12 mouse cellular contexts compared by ENCODE assay signal in the genomic region with DNA sequence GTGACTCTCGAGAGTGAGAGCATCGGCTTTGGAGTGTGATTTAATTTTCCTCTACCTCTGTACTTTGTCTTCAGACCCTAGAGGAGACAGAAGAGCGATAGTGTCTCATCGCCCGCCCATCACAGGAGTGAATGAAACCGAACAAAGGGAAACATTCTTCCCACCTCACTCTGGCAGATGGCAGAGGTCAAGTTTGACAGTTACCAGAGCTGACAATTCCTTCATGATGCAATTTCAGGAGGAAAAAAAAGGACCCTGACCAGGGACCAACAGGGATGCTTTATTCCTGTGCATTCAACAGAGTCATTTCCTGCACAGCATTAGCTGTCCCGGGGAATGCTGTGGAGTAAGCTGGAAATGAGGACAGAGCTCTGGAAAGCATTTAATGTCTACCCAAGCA.
DNase-seq lines count a peak whose midpoint lies in the region; ATAC-seq and TF ChIP-seq lines count a peak whose summit lies in the region.
"Had no signal": no experiment of that assay in that cellular context is flagged by ENCODE, and none has a peak within 500 bp of the region (broad histone marks: within the 10 kb centered on the region; RNA-seq: fewer than 3 reads in every experiment).

No protein-coding gene starts in this region.

- no peak overlapping the region for H3K4me2 ChIP-seq in forebrain, embryonic 14.5 days (ENCODE audit: low read length)
- H3K4me2 ChIP-seq in forebrain, embryonic 16.5 days (ENCODE audit: low read length), result no peak overlapping the region
- no peak overlapping the region for H3K4me2 ChIP-seq in lung, embryonic 16.5 days (ENCODE audit: low read depth, low read length)
- no peak overlapping the region for H3K4me2 ChIP-seq in hindbrain, postnatal 0 days (ENCODE audit: low read depth, low read length)
- no peak overlapping the region for H3K4me2 ChIP-seq in stomach, embryonic 16.5 days (ENCODE audit: low read depth, low read length)
- H3K4me2 ChIP-seq: hindbrain, embryonic 15.5 days had no signal

- no peaks in the 10 kb centered on the region for H3K4me1 ChIP-seq in forebrain, embryonic 14.5 days (ENCODE audit: control insufficient read depth, insufficient read depth, low read length)
- H3K4me1 ChIP-seq in forebrain, embryonic 16.5 days (replicated peaks; ENCODE audit: control insufficient read depth, insufficient read depth, low read length), result no peaks in the 10 kb centered on the region
- peaks cover 12% of the 10 kb centered on the region for H3K4me1 ChIP-seq in lung, embryonic 16.5 days (replicated peaks; ENCODE audit: control insufficient read depth, insufficient read depth, low read length)
- no peaks in the 10 kb centered on the region for H3K4me1 ChIP-seq in hindbrain, postnatal 0 days (ENCODE audit: insufficient read depth, low read length)
- peaks cover 10% of the 10 kb centered on the region for H3K4me1 ChIP-seq in stomach, embryonic 16.5 days (ENCODE audit: control insufficient read depth, insufficient read depth, low read length)

- no peaks in the 10 kb centered on the region for H3K27me3 ChIP-seq in forebrain, embryonic 14.5 days (replicated peaks; ENCODE audit: control insufficient read depth, insufficient read depth, low read length)
- no peaks in the 10 kb centered on the region for H3K27me3 ChIP-seq in forebrain, embryonic 16.5 days (replicated peaks; ENCODE audit: control insufficient read depth, insufficient read depth, low read length)
- no peaks in the 10 kb centered on the region for H3K27me3 ChIP-seq in lung, embryonic 16.5 days (ENCODE audit: control insufficient read depth, insufficient read depth, low read depth, low read length)
- H3K27me3 ChIP-seq in hindbrain, postnatal 0 days (ENCODE audit: insufficient read depth, low read length), result no peaks in the 10 kb centered on the region
- H3K27me3 ChIP-seq in stomach, embryonic 16.5 days (ENCODE audit: control insufficient read depth, insufficient read depth, low read length), result no peaks in the 10 kb centered on the region
- H3K27me3 ChIP-seq: hindbrain, embryonic 15.5 days had no signal

- no peak overlapping the region for H3K4me3 ChIP-seq in forebrain, embryonic 14.5 days (ENCODE audit: low read depth, low read length)
- no peak overlapping the region for H3K4me3 ChIP-seq in forebrain, embryonic 16.5 days (replicated peaks; ENCODE audit: low read length)
- no peak overlapping the region for H3K4me3 ChIP-seq in lung, embryonic 16.5 days (ENCODE audit: low read length)
- H3K4me3 ChIP-seq in hindbrain, postnatal 0 days (ENCODE audit: low read length), result no peak overlapping the region
- no peak overlapping the region for H3K4me3 ChIP-seq in stomach, embryonic 16.5 days (replicated peaks; ENCODE audit: low read length)
- H3K4me3 ChIP-seq in gastrocnemius, adult 2 months, result no peak overlapping the region
- H3K4me3 ChIP-seq: erythroblast, embryonic 14.5 days; hindbrain, embryonic 15.5 days; myocyte had no signal

- 0 out of 2 replicates have a peak overlapping the region, but pooled peaks have one; percentile 24 for H3K27ac ChIP-seq in forebrain, embryonic 14.5 days (ENCODE audit: low read depth, low read length)
- no peak overlapping the region for H3K27ac ChIP-seq in forebrain, embryonic 16.5 days (ENCODE audit: low read length)
- peak overlapping the region; percentile 43 for H3K27ac ChIP-seq in lung, embryonic 16.5 days (ENCODE audit: low read length)
- H3K27ac ChIP-seq in hindbrain, postnatal 0 days, result no peak overlapping the region
- H3K27ac ChIP-seq in stomach, embryonic 16.5 days (ENCODE audit: low read length), result peak overlapping the region; percentile 23; the same call in 1 of the 2 replicates
- no peak overlapping the region for H3K27ac ChIP-seq in gastrocnemius, adult 2 months
- H3K27ac ChIP-seq: hindbrain, embryonic 15.5 days; liver, embryonic 14.5 days had no signal

- TF ChIP-seq CTCF in hindbrain, postnatal 0 days (IDR thresholded peaks at IDR 0.05; ENCODE audit: low read depth), result no peak
- TF ChIP-seq CTCF in gastrocnemius, adult 2 months (IDR thresholded peaks at IDR 0.05), result no peak

- no peak overlapping the region for H3K9ac ChIP-seq in forebrain, embryonic 14.5 days (ENCODE audit: low read length)
- no peak overlapping the region for H3K9ac ChIP-seq in forebrain, embryonic 16.5 days (replicated peaks; ENCODE audit: low read depth, low read length)
- H3K9ac ChIP-seq in lung, embryonic 16.5 days (ENCODE audit: low read length), result no peak overlapping the region
- H3K9ac ChIP-seq in hindbrain, postnatal 0 days (replicated peaks; ENCODE audit: low read length), result no peak overlapping the region
- no peak overlapping the region for H3K9ac ChIP-seq in stomach, embryonic 16.5 days (ENCODE audit: low read length)
- H3K9ac ChIP-seq: hindbrain, embryonic 15.5 days; liver, embryonic 14.5 days had no signal

- DNase-seq in forebrain, embryonic 14.5 days (ENCODE audit: low spot score), result peak; percentile 20
- no peak for DNase-seq in lung, adult 18-20 months
- peak; percentile 31 for DNase-seq in hindbrain, postnatal 0 days (ENCODE audit: low spot score)
- DNase-seq in frontal cortex, postnatal 14 days (ENCODE audit: low spot score in 2 of 2), result no peak
- DNase-seq in gastrocnemius, adult 2 months, result no peak

- intact Hi-C loops in gastrocnemius, adult 2 months (cut with DNase I), result no loop called here

- H3K9me3 ChIP-seq in forebrain, embryonic 14.5 days (replicated peaks; ENCODE audit: control insufficient read depth, low read length), result no peaks in the 10 kb centered on the region
- H3K9me3 ChIP-seq in forebrain, embryonic 16.5 days (ENCODE audit: control insufficient read depth, low read length), result no peaks in the 10 kb centered on the region
- 0 out of 2 replicates have a peak, but pooled peaks cover 3% of the 10 kb centered on the region for H3K9me3 ChIP-seq in lung, embryonic 16.5 days (ENCODE audit: control insufficient read depth, low read length)
- no peaks in the 10 kb centered on the region for H3K9me3 ChIP-seq in hindbrain, postnatal 0 days (ENCODE audit: low read length)
- no peaks in the 10 kb centered on the region for H3K9me3 ChIP-seq in stomach, embryonic 16.5 days (replicated peaks; ENCODE audit: control insufficient read depth, low read length)
- H3K9me3 ChIP-seq: hindbrain, embryonic 15.5 days had no signal

- no peaks in the 10 kb centered on the region for H3K36me3 ChIP-seq in forebrain, embryonic 14.5 days (ENCODE audit: control insufficient read depth, insufficient read depth, low read length)
- no peaks in the 10 kb centered on the region for H3K36me3 ChIP-seq in forebrain, embryonic 16.5 days (ENCODE audit: control insufficient read depth, insufficient read depth)
- H3K36me3 ChIP-seq in lung, embryonic 16.5 days (ENCODE audit: control insufficient read depth, insufficient read depth, low read length), result no peaks in the 10 kb centered on the region
- no peaks in the 10 kb centered on the region for H3K36me3 ChIP-seq in hindbrain, postnatal 0 days (ENCODE audit: insufficient read depth, low read length)
- H3K36me3 ChIP-seq in stomach, embryonic 16.5 days (ENCODE audit: control insufficient read depth, insufficient read depth, low read length), result no peaks in the 10 kb centered on the region
- H3K36me3 ChIP-seq: hindbrain, embryonic 15.5 days had no signal

- ATAC-seq in forebrain, embryonic 14.5 days, result no peak
- no peak for ATAC-seq in forebrain, embryonic 16.5 days
- ATAC-seq in lung, embryonic 16.5 days (ENCODE audit: low read depth), result no peak
- no peak for ATAC-seq in hindbrain, postnatal 0 days
- ATAC-seq in stomach, embryonic 16.5 days (ENCODE audit: insufficient read depth, low FRiP score), result peak; percentile 37; the same call in 1 of the 2 replicates

- WGBS in forebrain, embryonic 14.5 days, result 58% methylated on average over 7 of the region's 7 CpGs
- WGBS in forebrain, embryonic 16.5 days, result 49% methylated on average over 7 of the region's 7 CpGs
- 41% methylated on average over 7 of the region's 7 CpGs for WGBS in lung, embryonic 16.5 days
- 27% methylated on average over 7 of the region's 7 CpGs for WGBS in hindbrain, postnatal 0 days
- 46% methylated on average over 7 of the region's 7 CpGs for WGBS in stomach, embryonic 16.5 days

Comparison
In these comparisons a context has a peak if more than half of its experiments do, and no peak if none do; other contexts are left out.
1. H3K27ac ChIP-seq: peak in forebrain, embryonic 14.5 days (single experiment), lung, embryonic 16.5 days (single experiment) and stomach, embryonic 16.5 days (single experiment); none in forebrain, embryonic 16.5 days (single experiment), hindbrain, postnatal 0 days (single experiment) and gastrocnemius, adult 2 months (single experiment).
2. DNase-seq: peak in forebrain, embryonic 14.5 days (single experiment) and hindbrain, postnatal 0 days (single experiment); none in lung, adult 18-20 months (0 of 2), frontal cortex, postnatal 14 days (0 of 2) and gastrocnemius, adult 2 months (single experiment).